Mouse (Mus musculus) liver, adult 2 months (tissue): Measurements from ENCODE around the gene Cnot8. TPM values are rescaled to one million over a fixed set of nuclear protein-coding genes. Genes with fewer than 3 reads are reported as not detected.

Source experiments
- DNase-seq: peaks from one replicate; pipeline ENCODE4 v3.0.0-alpha.2; 2011; ENCODE audit warnings: low read depth, low spot score; ENCODE audit errors: extremely low read depth
- H3K27ac ChIP-seq: fragments of 200-500 bp; replicated peaks from 2 replicates; pipeline ENCODE4 v1.5.1; 2012; ENCODE audit warnings: low read depth, mild to moderate bottlenecking, control low read depth, inconsistent platforms, low read length; ENCODE audit not compliant: insufficient read depth
- H3K27me3 ChIP-seq: fragments of 200-500 bp; 2 replicates; pipeline ENCODE4 v1.6.1; 2012; ENCODE audit warnings: mild to moderate bottlenecking, moderate library complexity, low read length, inconsistent platforms; ENCODE audit not compliant: control insufficient read depth, insufficient read depth
- H3K36me3 ChIP-seq: fragments of 200-500 bp; 2 replicates; pipeline ENCODE4 v1.6.1; 2012; ENCODE audit warnings: low read length, inconsistent platforms; ENCODE audit not compliant: control insufficient read depth, insufficient read depth
- H3K4me1 ChIP-seq: fragments of 200-500 bp; 2 replicates; pipeline ENCODE4 v1.6.1; 2011; ENCODE audit warnings: low read length; ENCODE audit not compliant: control insufficient read depth, insufficient read depth
- H3K4me3 ChIP-seq: fragments of 200-500 bp; 2 replicates; pipeline ENCODE4 v1.5.1; 2011; ENCODE audit warnings: low read depth, mild to moderate bottlenecking, control low read depth, low read length, moderate library complexity; ENCODE audit not compliant: insufficient read depth
- H3K79me2 ChIP-seq: fragments of 200-500 bp; 2 replicates; pipeline ENCODE4 v1.6.1; 2012; ENCODE audit warnings: inconsistent platforms, mild to moderate bottlenecking, low read length, moderate library complexity; ENCODE audit not compliant: control insufficient read depth, insufficient read depth
- H3K9ac ChIP-seq: fragments of 200-500 bp; 2 replicates; pipeline ENCODE4 v1.6.1; 2012; ENCODE audit warnings: low read depth, mild to moderate bottlenecking, control low read depth, inconsistent platforms, low read length
- CTCF ChIP-seq: fragments of 200-500 bp; IDR thresholded peaks from 2 replicates; pipeline ENCODE4 v1.5.1; 2011; ENCODE audit warnings: low read depth, low read length, control low read depth
- POLR2A ChIP-seq: fragments of 200-500 bp; IDR thresholded peaks from 2 replicates; pipeline ENCODE4 v1.6.1; 2011; ENCODE audit warnings: low read length, control low read depth; ENCODE audit not compliant: insufficient read depth; ENCODE audit errors: extremely low read depth
- WGBS: fragments of 180-500 bp; shearing (Covaris S2); methylation state at CpG from one replicate; pipeline ENCODE4 v1.1.7; 2018; 5-methylcytosine and 5-hydroxymethylcytosine counted together
- polyA plus RNA-seq: library from polyadenylated mRNA; depleted of rRNA; stranded (reverse); fragments of >200 nt; gene quantifications from 2 replicates; pipeline ENCODE4 v1.2.3, GENCODE M21; 2012
- total RNA-seq: library from RNA; depleted of rRNA; stranded (reverse); fragments of >200 nt; gene quantifications from 2 replicates; pipeline ENCODE4 v1.2.3, GENCODE M21; 2014

Cnot8 gene
- total and polyA plus RNA-seq, 2 experiments: 40.2 to 48.0 TPM

DNA sequence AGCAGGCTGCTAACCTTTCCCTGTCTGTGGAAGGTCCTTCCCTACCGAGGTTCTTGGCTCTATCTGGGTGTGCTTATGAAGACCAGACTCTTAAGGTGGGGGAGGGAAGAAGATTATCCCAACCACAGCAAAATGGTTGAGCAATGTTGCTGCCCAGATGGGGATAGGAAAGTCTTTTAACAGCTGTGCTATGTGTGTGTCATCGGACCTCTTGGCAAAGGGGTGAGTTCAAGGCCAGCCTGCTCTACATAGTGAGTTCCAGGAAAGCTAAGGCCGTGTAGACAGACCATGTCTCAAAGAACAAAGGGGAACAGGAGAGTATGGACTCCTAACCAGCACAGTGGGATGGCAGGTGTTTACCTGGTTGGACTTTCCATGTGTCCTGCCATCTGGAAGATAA, 31.0 kb upstream of the Cnot8 start:
- Histone ChIP-seq H3K36me3 (no peaks in the 10 kb centered on the region), H3K9ac (no peak overlapping the region), H3K4me3 (no peak overlapping the region), H3K27ac (no peak overlapping the region), H3K27me3 (no peaks in the 10 kb centered on the region), H3K4me1 (no peaks in the 10 kb centered on the region), H3K79me2 (no peaks in the 10 kb centered on the region)
- WGBS: 62% methylated on average over 3 of the region's 3 CpGs
- TF ChIP-seq POLR2A (no peak), CTCF (no peak)
- DNase-seq: no peak

- 73% methylated on average over 4 of the region's 4 CpGs for WGBS
- no peak for DNase-seq
- no peaks in the 10 kb centered on the region for H3K79me2 ChIP-seq
- no peak overlapping the region for H3K4me3 ChIP-seq
- no peaks in the 10 kb centered on the region for H3K36me3 ChIP-seq
- TF ChIP-seq POLR2A (no peak), CTCF (no peak)
- no peaks in the 10 kb centered on the region for H3K4me1 ChIP-seq
- no peak overlapping the region for H3K9ac ChIP-seq
- H3K27me3 ChIP-seq: no peaks in the 10 kb centered on the region
- H3K27ac ChIP-seq: no peak overlapping the region
These were observed 26.7 kb upstream of the Cnot8 start for GRCm38 (mm10) chr11:58077270-58077669.

DNA sequence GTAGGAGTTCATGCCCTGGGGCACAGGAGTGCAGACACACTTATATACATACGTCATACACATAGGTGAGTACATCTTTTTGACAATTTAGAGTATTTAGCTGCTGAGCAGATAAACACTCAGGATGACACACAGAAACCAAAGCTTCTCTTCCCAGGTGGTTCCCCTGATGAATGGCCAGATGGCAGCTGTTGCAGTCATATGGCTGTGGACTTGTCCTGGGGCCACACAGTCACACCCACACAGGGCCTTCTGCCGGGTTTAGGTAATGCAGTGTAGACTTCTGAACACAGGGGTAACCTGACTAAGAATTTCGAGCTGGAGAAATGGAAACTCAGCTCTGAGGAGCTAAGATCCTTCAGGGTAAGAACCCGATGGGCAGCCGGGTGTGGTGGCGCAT, 22.2 kb upstream of the Cnot8 start:
- WGBS: 92% methylated on average over 6 of the region's 6 CpGs

DNA sequence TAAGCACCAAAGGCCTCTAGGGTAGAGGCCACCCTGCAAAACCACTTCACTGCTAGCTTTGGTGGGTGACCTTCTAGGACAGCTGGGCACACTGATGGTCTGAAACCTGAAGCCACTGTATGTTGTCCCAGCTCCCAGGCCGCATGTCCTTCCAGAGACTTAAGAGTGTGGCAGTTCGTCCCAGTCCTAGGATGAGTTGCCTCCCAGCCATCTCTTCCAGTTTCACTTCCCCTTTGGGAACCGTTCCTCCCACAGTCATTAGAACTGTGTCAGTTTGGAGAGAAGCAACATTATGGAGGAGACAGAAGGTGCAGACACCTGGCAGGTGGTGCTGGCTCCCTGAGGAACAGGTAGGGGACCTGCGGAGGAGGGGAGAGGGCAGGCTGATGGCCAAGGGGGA, 11.4 kb upstream of the Cnot8 start:
- Histone ChIP-seq H3K4me3 (peak overlapping the region; percentile 59), H3K9ac (peak overlapping the region; percentile 59), H3K79me2 (no peaks in the 10 kb centered on the region), H3K27ac (peak overlapping the region; percentile 74), H3K36me3 (no peaks in the 10 kb centered on the region), H3K4me1 (peaks cover 11% of the 10 kb centered on the region), H3K27me3 (no peaks in the 10 kb centered on the region)
- TF ChIP-seq CTCF: no peak
- no peak for TF ChIP-seq POLR2A
- peak; percentile 45 for DNase-seq
- 16% methylated on average over 4 of the region's 4 CpGs for WGBS

More for the DNA sequence above, 22.2 kb upstream of the Cnot8 start:
- Histone ChIP-seq H3K79me2 (no peaks in the 10 kb centered on the region), H3K9ac (no peak overlapping the region), H3K4me3 (no peak overlapping the region), H3K27me3 (no peaks in the 10 kb centered on the region), H3K4me1 (no peaks in the 10 kb centered on the region), H3K27ac (no peak overlapping the region), H3K36me3 (no peaks in the 10 kb centered on the region)
- TF ChIP-seq CTCF: no peak
- TF ChIP-seq POLR2A: no peak
- no peak for DNase-seq

- WGBS: 9% methylated on average over 12 of the region's 12 CpGs
- TF ChIP-seq POLR2A (0 out of 2 replicates have a peak, but pooled peaks have one; percentile 53), CTCF (no peak)
- H3K27ac ChIP-seq: peak within 1 kb of the TSS; percentile 74
These were observed 10.9 kb upstream of the Cnot8 start, which contains the start of gene Gm12248 for GRCm38 (mm10) chr11:58093021-58093528. TSS of gene Gm12248 (minus strand) at chr11:58093134.

DNA sequence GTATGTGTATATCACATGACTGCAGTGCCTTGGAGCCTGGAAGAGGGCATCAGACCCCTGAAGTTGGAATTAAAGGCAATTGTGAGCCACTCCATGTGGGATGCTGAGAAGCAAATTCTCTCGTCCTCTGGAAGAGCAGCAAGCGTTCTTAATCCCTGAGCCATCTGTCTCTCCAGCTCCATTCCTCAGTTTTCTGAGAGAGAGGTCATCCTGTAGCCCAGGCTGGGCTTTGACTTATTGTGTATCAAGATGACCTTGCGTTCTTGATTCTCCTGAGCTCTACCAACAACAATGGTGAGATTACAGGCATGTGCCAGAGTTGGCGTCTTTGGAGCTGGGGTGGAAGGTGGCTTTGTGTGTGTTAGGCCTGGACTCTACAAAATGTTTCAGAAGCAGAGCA, 9.2 kb upstream of the Cnot8 start:
- H3K27me3 ChIP-seq: no peaks in the 10 kb centered on the region

More at GRCm38 (mm10) chr11:58093021-58093528, 10.9 kb upstream of the Cnot8 start, which contains the start of gene Gm12248:
- Histone ChIP-seq H3K79me2 (no peaks in the 10 kb centered on the region), H3K27me3 (no peaks in the 10 kb centered on the region), H3K4me1 (peaks cover 11% of the 10 kb centered on the region), H3K4me3 (peak within 1 kb of the TSS; percentile 59), H3K9ac (peak within 1 kb of the TSS; percentile 60), H3K36me3 (no peaks in the 10 kb centered on the region)
- DNase-seq: peak; percentile 73

More for the DNA sequence above, 9.2 kb upstream of the Cnot8 start:
- H3K79me2 ChIP-seq: no peaks in the 10 kb centered on the region
- peak overlapping the region; percentile 82 for H3K27ac ChIP-seq
- 38% methylated on average over 4 of the region's 4 CpGs for WGBS
- TF ChIP-seq CTCF (no peak), POLR2A (no peak)
- peaks cover 18% of the 10 kb centered on the region for H3K4me1 ChIP-seq
- DNase-seq: no peak
- no peaks in the 10 kb centered on the region for H3K36me3 ChIP-seq
- H3K4me3 ChIP-seq: no peak overlapping the region; the same call in 1 of the 2 replicates
- H3K9ac ChIP-seq: peak overlapping the region; percentile 35
